Mouse (Mus musculus): ENCODE data around the gene Tbx20.

Gene Tbx20

DNA sequence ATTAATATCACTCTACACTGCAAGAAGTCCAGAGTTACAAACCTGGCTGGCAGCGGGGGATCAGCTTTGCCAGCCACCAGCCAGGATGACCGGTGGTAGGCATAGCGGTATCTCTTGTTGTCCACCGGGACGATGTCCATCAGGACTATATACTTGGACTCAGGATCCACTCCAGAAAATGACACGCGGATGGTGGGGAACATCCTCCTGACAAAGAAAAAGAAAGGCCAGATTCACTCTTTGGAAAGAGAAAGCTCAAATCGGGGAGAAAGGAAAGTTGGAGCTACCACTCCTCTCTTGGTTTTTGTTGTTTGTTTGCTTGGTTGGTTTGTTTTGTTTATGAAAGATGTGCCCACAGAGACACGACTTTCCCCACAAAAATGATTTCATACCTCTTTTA, 4.5 kb downstream of the Tbx20 start:
- DNase-seq (ENCODE audit: low read depth) = no peak

DNA sequence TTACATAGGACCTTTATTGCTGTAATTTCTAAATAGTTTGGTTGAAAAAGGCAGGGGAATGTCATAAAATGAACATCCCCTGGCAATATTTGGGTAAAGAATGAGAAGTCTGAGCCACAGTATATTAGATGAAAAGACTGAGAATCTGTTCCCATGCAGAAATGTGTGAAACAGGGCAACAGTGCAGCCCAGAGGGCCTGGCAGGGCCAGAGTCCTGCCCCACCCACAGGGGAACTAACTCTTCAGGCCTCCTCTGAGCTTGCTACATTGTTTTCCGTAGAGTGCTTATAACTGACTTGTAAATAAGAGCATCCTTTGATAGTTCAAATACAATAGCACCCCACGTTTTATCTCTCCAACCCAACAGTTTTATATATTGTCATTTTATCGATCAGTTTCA, 7.0 kb downstream of the Tbx20 start:
- no peak for DNase-seq (ENCODE audit: low read depth)

DNA sequence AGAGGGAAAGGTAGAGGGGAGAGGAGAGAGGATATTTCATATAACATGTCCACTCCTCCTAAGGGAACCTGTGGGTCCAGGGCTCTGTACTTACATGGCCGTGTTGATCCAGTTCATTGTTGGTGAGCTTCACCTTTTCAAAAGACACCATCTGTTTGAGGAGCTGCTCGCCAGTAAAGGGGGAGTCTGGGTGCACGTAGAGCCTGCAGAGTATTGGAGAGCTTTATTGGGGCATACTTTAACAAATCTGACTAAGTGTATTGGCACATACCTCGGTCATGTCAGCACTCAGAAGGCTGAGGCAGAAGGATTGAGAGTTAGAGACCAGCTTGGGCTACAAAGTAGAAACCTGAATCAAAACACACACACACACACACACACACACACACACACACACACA, 8.5 kb downstream of the Tbx20 start:
- DNase-seq (ENCODE audit: low read depth) = no peak

DNA sequence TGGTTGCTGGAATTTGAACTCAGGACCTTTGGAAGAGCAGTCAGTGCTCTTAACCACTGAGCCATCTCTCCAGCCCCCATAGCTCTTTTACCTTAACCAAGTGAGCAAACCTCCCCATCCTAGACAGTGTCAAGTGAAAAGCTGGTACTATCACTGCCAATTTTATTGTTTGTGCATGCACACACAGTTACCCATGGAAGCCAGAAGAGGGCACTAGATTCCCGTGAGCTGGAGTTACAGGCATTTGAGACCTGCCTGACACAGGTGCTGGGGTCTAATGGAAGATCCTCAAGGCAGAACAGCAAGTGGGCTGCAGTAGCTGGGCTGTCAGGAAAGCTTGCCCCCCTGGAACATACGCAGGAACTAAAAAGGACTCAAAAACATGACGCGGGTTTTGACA, 13.6 kb downstream of the Tbx20 start:
- DNase-seq (ENCODE audit: low read depth) = no peak

DNA sequence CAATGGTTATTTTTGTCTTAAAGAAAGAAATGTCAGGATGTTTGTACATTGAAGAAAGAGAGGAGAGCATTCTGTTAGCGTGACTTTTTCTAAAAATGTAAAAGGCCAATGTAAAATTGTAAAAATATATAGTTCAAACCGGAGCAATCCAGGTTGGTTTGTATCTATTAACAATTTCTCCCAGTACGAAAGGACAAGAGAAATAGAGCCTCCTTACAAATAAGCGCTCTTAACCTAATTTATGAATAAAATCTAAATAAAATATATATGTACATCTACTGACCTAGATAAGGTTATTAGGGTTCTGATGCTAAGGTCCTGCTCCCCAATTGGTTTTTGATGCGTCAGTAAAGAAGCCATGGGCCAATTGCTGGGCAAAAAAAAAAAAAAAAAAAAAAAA, 29.1 kb downstream of the Tbx20 start:
- no peak for DNase-seq (ENCODE audit: low read depth)

DNA sequence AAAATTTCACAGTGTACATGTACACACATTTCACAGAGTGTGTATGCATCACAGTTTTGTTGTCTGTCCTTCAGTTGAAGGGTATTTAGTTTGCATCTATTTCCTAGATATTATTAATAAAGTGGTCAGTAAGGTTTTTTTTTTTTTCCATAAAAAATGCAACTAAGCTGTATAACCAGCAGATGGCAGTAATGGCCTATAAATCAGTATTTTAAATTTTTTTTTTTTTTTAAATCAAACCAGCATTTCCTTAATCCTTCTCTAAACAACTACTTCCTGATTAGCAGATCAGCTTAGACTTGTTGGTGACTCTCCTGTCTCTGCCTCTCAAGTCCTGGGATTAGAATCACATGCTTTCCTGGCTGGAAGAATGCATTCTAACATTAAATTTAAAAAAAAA, 72.9 kb downstream of the Tbx20 start:
- peak; percentile 16 for DNase-seq (ENCODE audit: low read depth)

DNA sequence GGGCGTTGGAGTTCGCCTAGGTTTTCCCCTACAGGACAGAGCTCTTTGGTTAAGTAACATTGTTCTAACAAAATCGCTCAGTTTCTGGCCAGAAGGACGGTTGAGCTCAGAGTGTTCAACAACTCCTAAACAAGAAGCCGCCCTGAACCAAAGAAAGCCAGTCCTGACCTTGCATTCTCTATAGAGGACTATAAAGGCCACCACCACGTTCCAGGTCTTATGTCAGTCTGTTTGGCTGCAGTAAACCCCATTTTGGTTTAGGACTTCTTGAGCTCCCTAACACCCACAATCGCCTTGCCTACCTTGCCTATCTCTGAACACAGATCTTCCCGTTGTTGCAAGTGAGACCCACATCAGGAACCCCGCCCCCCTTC, 77.7 kb downstream of the Tbx20 start:
- DNase-seq (ENCODE audit: low read depth) = no peak

DNA sequence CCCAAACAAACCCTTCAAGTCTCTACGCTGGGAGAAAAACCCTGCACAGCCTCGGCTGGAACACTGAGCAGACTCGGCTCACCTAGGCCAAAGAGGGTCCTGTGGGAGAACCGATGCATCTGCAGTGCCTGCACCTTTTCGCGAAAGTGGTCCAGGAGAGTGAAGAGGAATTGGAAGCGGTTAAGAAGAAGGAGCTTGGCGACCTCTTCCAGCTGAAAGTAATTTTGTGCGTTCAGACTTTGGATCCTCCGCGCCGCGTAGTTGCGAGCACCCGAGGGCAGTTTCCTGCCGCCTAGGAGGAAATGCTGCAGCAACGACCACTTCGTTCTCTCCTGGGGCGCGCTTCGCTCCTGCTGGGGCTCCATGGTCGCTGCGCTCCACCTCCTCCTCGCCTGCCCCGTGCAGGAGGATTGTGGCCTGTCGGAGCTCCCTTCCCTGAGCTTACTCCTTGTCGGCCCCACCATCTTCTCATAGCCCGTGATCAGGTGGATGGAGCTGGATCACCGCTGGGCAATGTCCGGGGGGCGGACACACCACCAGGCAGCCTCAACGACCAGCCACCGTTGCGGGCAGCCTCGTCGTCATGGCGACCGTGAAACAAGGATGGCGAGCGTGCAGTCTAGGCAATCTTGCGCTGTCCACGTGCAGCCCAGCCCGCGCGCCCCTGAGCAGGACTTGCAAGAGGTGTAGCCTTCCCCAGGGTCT, 78.3 kb downstream of the Tbx20 start, which contains the start of gene Dpy19l2:
Gene Dpy19l2 (minus strand): TSS at position 594 of the 705 bp plus-strand sequence.
- DNase-seq (ENCODE audit: low read depth) = no peak

Measured in induced T-regulatory cell, adult 2 months (primary cell).